Mouse (Mus musculus) neural tube, embryonic 12.5 days (tissue): ENCODE results near the gene Ints3. TPM values are rescaled to one million over a fixed set of nuclear protein-coding genes. Genes with fewer than 3 reads are reported as not detected.

Experiments used
- ATAC-seq: fragments of 200-750 bp; cut with Nextera tagmentation; 2 replicates; pipeline ENCODE4 v1.8.0; 2017; ENCODE audit warnings: low read depth, mild to moderate bottlenecking, moderate TSS enrichment, moderate library complexity; ENCODE audit not compliant: low FRiP score
- H3K27ac ChIP-seq: fragments of 300-500 bp; sonication (generic); 2 replicates; pipeline ENCODE4 v1.5.1; 2016
- H3K27me3 ChIP-seq: fragments of 300-500 bp; sonication (generic); replicated peaks from 2 replicates; pipeline ENCODE4 v1.6.1; 2016; ENCODE audit warnings: mild to moderate bottlenecking
- H3K36me3 ChIP-seq: fragments of 300-500 bp; sonication (generic); 2 replicates; pipeline ENCODE4 v1.6.1; 2016; ENCODE audit warnings: mild to moderate bottlenecking
- H3K4me1 ChIP-seq: fragments of 300-500 bp; sonication (generic); 2 replicates; pipeline ENCODE4 v1.6.1; 2016
- H3K4me2 ChIP-seq: fragments of 300-500 bp; sonication (generic); replicated peaks from 2 replicates; pipeline ENCODE4 v1.6.1; 2016; ENCODE audit warnings: mild to moderate bottlenecking
- H3K4me3 ChIP-seq: fragments of 300-500 bp; sonication (generic); 2 replicates; pipeline ENCODE4 v1.5.1; 2016
- H3K9ac ChIP-seq: fragments of 300-500 bp; sonication (generic); 2 replicates; pipeline ENCODE4 v1.6.1; 2016; ENCODE audit warnings: mild to moderate bottlenecking
- H3K9me3 ChIP-seq: fragments of 300-500 bp; sonication (generic); 2 replicates; pipeline ENCODE4 v1.6.1; 2016; ENCODE audit warnings: mild to moderate bottlenecking
- WGBS: fragments of 180-500 bp; shearing (Covaris S2); methylation state at CpG from one replicate; pipeline ENCODE4 v1.1.7; 2016; 5-methylcytosine and 5-hydroxymethylcytosine counted together
- polyA plus RNA-seq: library from polyadenylated mRNA; unstranded; fragments of >200 nt; fragmentation: Nextera tagmentation; extraction: Ambion mirVana; gene quantifications from 2 replicates; pipeline ENCODE4 v1.2.1, GENCODE M21; 2016

Gene Ints3
- polyA plus RNA-seq, 1 experiment from 2014 or later: 40.5 TPM

DNA sequence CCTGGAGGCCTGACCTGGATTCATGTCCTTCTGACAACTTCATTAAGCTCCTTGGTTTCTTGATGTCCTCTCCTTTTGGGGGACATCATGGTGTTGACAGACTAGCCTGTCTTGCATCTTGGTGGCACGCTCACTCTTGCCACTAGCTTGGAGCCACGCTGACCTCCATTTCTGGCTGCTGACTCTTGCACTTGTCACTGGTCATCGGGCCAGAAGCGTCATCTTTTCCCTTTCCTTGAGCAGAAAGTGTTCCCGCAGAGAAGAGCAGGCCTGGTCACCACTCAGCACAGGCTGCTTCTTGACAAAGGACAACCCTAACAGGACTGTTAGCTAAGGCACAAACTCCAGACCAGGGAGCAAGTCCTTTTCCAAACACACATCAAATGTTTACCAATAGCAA, 27.0 kb downstream of the Ints3 start:
- no peak for ATAC-seq
- H3K4me3 ChIP-seq: no peak overlapping the region
- H3K9ac ChIP-seq: no peak overlapping the region
- WGBS: 96% methylated on average over 5 of the region's 5 CpGs
- no peak overlapping the region for H3K27ac ChIP-seq
- H3K9me3 ChIP-seq: no peaks in the 10 kb centered on the region
- no peaks in the 10 kb centered on the region for H3K27me3 ChIP-seq
- H3K4me2 ChIP-seq: no peak overlapping the region
- peaks cover 95% of the 10 kb centered on the region for H3K36me3 ChIP-seq
- no peaks in the 10 kb centered on the region for H3K4me1 ChIP-seq

DNA sequence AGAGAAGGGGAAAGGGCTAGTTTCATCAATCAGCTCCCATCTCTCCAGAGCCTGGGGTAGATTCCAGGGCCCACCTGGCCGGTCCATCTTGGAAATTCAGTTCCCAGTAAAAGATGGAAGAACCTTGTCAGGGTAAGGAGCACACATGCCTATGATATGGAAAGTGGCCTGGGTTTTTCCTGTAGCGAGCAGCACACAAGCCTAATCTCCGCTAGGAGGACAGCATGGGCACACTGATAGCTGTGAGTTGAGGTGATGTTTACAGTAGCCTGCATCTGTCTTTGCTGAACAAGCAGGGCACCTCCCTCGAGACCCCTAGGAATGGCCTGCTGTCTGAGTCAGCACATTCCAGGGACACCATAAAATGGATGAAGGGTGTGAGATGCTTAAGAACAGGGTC, 28.8 kb downstream of the Ints3 start:
- no peaks in the 10 kb centered on the region for H3K9me3 ChIP-seq
- H3K4me2 ChIP-seq: no peak overlapping the region
- no peaks in the 10 kb centered on the region for H3K27me3 ChIP-seq
- WGBS: 81% methylated on average over 4 of the region's 4 CpGs
- H3K4me1 ChIP-seq: no peaks in the 10 kb centered on the region
- H3K4me3 ChIP-seq: no peak overlapping the region
- H3K27ac ChIP-seq: no peak overlapping the region
- no peak for ATAC-seq
- H3K9ac ChIP-seq: no peak overlapping the region
- peaks cover 98% of the 10 kb centered on the region for H3K36me3 ChIP-seq

DNA sequence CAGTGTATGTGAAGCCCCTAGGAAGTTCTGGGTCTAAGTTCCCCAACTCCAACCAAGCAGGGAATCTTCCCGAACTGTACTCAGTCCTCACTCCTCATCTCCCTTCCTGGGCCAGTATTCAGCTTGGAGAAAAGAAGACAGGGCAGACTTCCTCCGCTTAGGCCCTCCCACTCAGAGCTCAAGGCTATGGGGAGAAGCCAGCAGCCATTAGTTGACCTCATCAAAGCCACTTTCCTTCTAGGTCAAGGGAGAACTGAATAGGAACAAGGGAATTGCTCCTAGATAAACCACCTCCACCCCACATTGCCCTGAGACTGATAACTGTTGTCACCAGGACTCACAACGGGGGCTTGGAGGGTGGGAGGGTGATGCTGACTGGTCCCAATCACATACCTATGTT, 29.3 kb downstream of the Ints3 start:
- Histone ChIP-seq H3K36me3 (peaks cover 98% of the 10 kb centered on the region), H3K9me3 (no peaks in the 10 kb centered on the region), H3K4me2 (no peak overlapping the region), H3K4me3 (no peak overlapping the region), H3K27ac (no peak overlapping the region), H3K9ac (no peak overlapping the region), H3K4me1 (no peaks in the 10 kb centered on the region), H3K27me3 (no peaks in the 10 kb centered on the region)
- ATAC-seq: no peak
- WGBS: 96% methylated on average over 3 of the region's 3 CpGs

DNA sequence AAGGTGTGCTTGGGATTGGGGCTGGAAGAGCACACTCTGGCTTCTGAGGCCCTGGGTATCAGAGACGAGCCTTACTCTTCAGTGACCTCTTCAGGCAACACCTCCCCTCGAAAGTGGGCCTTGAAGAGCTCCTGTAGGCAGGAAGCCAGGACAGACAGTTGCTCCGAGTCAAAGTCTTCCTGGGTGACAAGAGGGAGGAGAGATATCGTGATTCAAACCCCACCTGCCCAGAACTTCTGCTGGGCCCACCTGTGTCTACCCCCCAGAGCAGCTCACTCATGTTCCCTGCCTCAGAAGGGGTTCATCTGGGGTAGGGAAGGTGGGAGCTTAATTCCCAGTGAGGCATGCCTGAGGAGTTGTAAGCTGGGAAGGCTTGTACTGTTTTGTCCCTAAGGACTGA, 32.4 kb downstream of the Ints3 start:
- H3K4me3 ChIP-seq: no peak overlapping the region
- no peak overlapping the region for H3K4me2 ChIP-seq
- H3K27ac ChIP-seq: no peak overlapping the region
- WGBS: 85% methylated on average over 4 of the region's 4 CpGs
- no peaks in the 10 kb centered on the region for H3K9me3 ChIP-seq
- no peak for ATAC-seq
- no peaks in the 10 kb centered on the region for H3K27me3 ChIP-seq
- no peak overlapping the region for H3K9ac ChIP-seq
- H3K36me3 ChIP-seq: peaks cover 95% of the 10 kb centered on the region
- H3K4me1 ChIP-seq: no peaks in the 10 kb centered on the region

DNA sequence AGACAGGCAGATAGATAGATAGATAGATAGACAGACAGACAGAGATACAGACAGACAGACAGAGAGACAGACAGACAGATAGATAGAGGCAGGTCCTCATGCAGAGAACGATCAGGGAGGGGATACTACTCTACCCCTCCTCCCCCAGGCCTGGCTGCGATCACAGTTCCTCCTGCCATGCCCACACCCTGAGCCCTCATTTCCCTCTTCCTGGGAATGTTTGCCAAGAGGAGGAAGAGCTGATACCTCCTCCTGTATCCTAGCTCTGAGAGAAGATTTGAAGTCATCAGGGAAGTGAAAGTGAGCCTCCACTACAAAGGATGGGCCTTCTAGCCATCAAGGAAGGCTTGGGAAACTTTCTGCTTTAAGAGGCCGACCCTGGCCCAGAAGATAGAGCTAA, 37.8 kb downstream of the Ints3 start:
- no peaks in the 10 kb centered on the region for H3K27me3 ChIP-seq
- H3K9me3 ChIP-seq: no peaks in the 10 kb centered on the region
- no peak overlapping the region for H3K4me2 ChIP-seq
- no peak overlapping the region for H3K9ac ChIP-seq
- no peak overlapping the region for H3K4me3 ChIP-seq
- peaks cover 93% of the 10 kb centered on the region for H3K36me3 ChIP-seq
- no peak overlapping the region for H3K27ac ChIP-seq
- H3K4me1 ChIP-seq: peaks cover 3% of the 10 kb centered on the region
- ATAC-seq: no peak
- WGBS: 79% methylated on average over 3 of the region's 3 CpGs

DNA sequence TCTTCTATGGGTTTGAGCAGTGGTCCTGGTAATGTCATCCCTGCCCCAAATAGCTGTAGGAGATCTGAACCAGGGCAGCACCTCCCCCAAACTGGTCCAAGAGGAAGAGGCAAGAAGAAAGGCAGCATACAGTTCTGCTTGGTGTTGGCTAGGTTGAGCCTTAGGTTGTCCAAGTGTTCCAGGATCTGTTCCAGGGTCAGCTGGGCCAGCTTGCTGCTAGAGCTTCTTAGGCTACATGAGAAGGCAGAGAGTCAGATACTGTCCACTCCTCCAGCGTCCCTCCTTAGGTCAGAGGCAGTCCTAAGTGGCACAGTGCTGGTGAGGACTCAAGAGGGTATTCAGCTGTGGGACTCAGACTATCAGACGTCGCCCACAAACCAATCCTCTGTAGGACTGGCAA, 40.8 kb downstream of the Ints3 start:
- Histone ChIP-seq H3K9ac (no peak overlapping the region), H3K4me2 (no peak overlapping the region), H3K4me3 (no peak overlapping the region), H3K36me3 (peaks cover 69% of the 10 kb centered on the region), H3K4me1 (peaks cover 26% of the 10 kb centered on the region), H3K27ac (no peak overlapping the region), H3K9me3 (no peaks in the 10 kb centered on the region), H3K27me3 (no peaks in the 10 kb centered on the region)
- 89% methylated on average over 3 of the region's 3 CpGs for WGBS
- ATAC-seq: no peak

DNA sequence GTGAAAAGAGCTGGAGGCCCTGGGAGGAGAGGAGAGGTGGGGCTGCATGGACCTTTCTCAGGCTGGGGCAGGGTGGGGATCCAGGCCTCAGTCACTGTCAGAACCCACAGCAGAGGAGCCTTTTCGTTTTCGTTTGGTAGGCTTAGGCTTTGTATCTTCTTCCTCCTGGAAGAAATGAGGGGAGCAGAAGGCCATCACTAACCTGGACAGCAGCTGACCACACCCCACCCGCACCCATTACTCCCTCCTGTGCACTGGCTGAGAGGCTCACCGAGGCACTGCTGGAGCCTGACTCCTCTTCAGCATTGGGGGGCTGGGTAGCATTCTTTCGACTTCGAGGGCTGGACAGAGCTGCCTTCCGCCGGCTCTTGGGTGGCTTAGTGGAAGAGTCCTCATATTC, 41.5 kb downstream of the Ints3 start:
- WGBS: 95% methylated on average over 8 of the region's 8 CpGs

DNA sequence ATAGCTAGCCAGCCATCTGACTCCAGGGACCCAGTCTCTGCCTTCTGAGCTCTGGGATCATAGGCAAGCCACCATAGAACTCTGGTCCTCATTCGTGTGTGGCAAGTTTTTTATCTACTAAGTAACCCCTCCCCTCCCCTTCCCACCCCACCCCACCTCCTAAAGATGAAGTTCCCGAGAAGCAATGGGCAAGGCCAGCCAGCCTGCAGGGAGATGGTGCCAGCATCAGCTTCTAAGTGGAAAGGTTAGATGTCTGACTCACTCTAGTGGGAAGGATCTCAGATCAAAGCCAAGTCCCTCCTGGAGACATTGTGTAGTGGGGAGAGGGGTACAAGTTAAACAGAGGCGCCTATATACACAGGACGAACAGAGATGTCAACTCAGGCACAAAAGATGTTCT, 42.4 kb downstream of the Ints3 start:
- H3K4me1 ChIP-seq: peaks cover 33% of the 10 kb centered on the region
- WGBS: 73% methylated on average over 4 of the region's 4 CpGs
- H3K36me3 ChIP-seq: peaks cover 65% of the 10 kb centered on the region
- no peaks in the 10 kb centered on the region for H3K9me3 ChIP-seq
- no peaks in the 10 kb centered on the region for H3K27me3 ChIP-seq
- no peak overlapping the region for H3K27ac ChIP-seq
- H3K4me2 ChIP-seq: no peak overlapping the region
- no peak overlapping the region for H3K9ac ChIP-seq
- no peak overlapping the region for H3K4me3 ChIP-seq
- ATAC-seq: no peak

More for the DNA sequence above, 41.5 kb downstream of the Ints3 start:
- Histone ChIP-seq H3K27me3 (no peaks in the 10 kb centered on the region), H3K9ac (no peak overlapping the region), H3K4me3 (no peak overlapping the region), H3K9me3 (no peaks in the 10 kb centered on the region), H3K36me3 (peaks cover 65% of the 10 kb centered on the region), H3K4me2 (no peak overlapping the region), H3K27ac (no peak overlapping the region), H3K4me1 (peaks cover 33% of the 10 kb centered on the region)
- ATAC-seq: no peak

DNA sequence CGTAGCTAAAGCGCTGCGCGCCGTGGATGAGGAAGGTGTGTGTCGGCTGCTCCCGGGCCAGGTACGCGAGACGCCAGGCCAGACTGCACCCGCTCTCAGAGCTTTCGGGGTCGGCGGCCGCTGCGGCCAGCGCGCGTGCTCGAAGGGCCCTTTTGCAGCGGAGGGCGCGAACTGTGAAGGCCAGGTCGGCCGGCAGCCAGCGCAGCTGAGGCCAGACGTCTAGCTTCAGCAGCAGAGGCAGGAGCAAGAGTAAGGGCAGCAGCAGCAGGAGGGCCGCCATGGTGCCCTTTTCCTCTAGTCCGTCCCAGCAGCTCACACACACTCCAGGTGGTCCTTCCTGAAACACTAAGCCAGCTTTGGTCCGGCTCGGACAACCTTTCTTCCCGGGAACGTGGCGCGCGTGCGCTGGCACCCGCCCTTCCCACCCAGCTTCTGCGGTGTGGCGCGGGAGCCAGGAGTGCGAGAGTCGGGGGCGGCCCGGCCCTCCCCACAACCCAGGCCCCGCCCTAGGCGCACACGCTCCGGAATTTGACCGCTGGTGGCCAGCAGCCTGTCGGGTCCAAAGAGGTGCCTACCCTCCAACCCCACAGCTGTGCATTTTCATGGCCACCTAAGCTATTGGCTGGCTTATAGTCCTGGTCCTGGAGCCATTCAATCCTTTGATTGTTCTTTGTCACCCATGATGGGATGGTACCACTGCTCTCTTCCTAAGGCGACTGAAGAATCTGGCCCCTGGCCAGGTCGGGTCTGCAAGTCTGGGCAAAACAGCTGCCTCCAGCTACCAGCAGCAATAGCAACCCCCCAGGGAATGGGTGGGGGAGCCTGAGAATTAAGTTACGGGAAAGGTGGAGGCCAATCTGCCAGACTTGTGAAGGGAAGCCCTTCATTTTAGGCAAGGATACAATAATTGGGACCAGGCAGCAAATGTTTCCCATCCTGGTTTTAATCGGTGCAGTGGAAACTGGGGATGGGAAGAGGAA, 43.6 kb downstream of the Ints3 start, which contains the start of gene Slc27a3:
TSS of gene Slc27a3 (minus strand) at position 428 of the 980 bp plus-strand sequence.
- Histone ChIP-seq H3K9me3 (no peaks in the 10 kb centered on the region), H3K4me2 (peak within 1 kb of the TSS; percentile 98), H3K36me3 (peaks cover 62% of the 10 kb centered on the region), H3K27ac (peak within 1 kb of the TSS; percentile 76), H3K4me3 (peak within 1 kb of the TSS; percentile 65), H3K4me1 (peaks cover 33% of the 10 kb centered on the region), H3K27me3 (no peaks in the 10 kb centered on the region), H3K9ac (peak within 1 kb of the TSS; percentile 81)
- WGBS: 1% methylated on average over 55 of the region's 55 CpGs
- peak; percentile 51 for ATAC-seq

DNA sequence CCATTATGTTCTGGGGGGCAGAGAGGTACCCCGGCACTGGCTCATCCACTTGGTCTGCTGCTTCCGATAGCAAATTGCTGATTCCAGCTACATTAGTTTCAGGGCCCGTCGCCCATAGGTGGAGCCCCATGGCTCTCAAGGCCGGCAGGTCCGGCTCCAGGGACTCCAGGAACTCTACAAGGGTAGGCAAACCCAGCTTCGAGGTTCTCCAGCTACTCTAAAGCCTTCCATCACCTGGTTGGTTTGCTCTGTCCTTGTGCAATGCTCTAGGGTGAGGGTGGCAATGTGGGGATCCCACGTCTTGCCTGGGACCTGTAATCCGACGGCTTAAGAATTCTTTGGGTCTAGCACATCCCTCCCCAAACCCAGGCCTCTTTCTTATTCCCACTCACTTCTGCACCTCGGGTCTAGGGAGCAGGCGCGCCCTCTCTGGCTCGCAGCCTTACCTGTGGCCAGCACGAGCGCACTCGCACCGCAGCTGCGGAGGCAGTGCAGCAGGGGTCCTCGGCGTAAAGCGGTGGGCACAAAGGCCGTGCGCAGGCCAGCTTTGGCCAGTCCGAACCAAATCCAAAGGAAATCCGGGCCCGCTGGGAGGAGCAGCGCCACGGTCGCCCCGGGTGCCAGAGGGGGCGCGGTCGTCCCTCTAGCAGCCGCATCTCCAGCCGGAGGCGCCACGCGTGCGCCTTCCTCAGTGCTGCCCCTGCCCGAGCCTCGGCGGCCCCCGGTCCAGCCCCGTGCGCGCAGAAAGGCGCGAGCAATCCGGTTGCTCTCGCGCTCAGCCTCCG, 44.5 kb downstream of the Ints3 start:
- Histone ChIP-seq H3K9ac (peak overlapping the region; percentile 81), H3K27ac (peak overlapping the region; percentile 76), H3K4me1 (peaks cover 33% of the 10 kb centered on the region), H3K27me3 (no peaks in the 10 kb centered on the region), H3K4me3 (peak overlapping the region; percentile 65), H3K4me2 (peak overlapping the region; percentile 98), H3K9me3 (no peaks in the 10 kb centered on the region), H3K36me3 (peaks cover 55% of the 10 kb centered on the region)
- ATAC-seq: peak; percentile 76
- WGBS: 4% methylated on average over 53 of the region's 53 CpGs

DNA sequence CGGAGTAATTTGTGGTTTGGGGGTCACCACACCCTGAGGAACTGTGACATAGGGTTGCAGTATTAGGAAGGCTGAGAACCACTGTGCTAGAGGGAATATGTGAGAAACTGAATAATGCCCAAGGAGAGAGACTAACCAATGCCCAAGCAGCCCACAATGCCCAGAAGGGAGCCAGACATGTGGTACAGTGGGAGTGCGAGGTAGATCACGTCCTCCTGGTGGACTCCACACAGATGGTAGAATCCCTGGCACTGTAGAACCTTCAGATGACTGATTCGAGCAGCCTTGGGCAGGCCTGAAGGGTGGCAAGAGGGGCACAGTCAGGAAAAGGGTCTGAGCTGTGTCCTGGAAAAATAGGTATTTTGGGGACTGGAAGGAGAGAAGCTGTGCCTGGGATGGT, 45.2 kb downstream of the Ints3 start:
- Histone ChIP-seq H3K4me2 (peak overlapping the region; percentile 98), H3K27me3 (no peaks in the 10 kb centered on the region), H3K36me3 (peaks cover 47% of the 10 kb centered on the region), H3K4me1 (peaks cover 33% of the 10 kb centered on the region), H3K27ac (no peak overlapping the region), H3K4me3 (peak overlapping the region; percentile 65; the same call in 1 of the 2 replicates), H3K9ac (peak overlapping the region; percentile 81; the same call in 1 of the 2 replicates), H3K9me3 (no peaks in the 10 kb centered on the region)
- ATAC-seq: no peak
- WGBS: 84% methylated on average over 4 of the region's 4 CpGs

DNA sequence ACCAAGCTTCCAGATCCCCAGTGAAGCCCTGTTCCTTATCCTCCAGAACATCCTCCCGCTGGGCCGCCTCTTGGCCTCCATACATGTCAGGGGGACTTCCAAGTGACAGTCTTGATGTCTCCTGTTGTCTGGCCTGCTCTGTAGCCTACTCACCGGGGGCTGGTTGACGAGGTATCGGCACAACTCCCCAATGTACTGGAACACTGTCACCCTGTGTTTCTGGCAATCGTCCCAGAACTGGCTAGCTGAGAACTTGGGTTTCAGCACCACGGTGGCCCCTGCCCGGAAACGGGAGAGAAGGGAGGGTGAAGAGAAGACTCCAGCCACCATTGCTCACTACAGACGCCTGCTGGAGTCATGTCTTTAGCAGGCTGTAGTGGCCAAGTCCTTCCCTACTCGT, 45.9 kb downstream of the Ints3 start:
- Histone ChIP-seq H3K9ac (0 out of 2 replicates have a peak overlapping the region, but pooled peaks have one; percentile 13), H3K4me3 (no peak overlapping the region), H3K4me1 (peaks cover 33% of the 10 kb centered on the region), H3K27ac (no peak overlapping the region), H3K9me3 (no peaks in the 10 kb centered on the region), H3K36me3 (peaks cover 40% of the 10 kb centered on the region), H3K4me2 (peak overlapping the region; percentile 98), H3K27me3 (no peaks in the 10 kb centered on the region)
- no peak for ATAC-seq
- 78% methylated on average over 11 of the region's 11 CpGs for WGBS
